ENCODE assay signal across 9 mouse cellular contexts in the genomic region with DNA sequence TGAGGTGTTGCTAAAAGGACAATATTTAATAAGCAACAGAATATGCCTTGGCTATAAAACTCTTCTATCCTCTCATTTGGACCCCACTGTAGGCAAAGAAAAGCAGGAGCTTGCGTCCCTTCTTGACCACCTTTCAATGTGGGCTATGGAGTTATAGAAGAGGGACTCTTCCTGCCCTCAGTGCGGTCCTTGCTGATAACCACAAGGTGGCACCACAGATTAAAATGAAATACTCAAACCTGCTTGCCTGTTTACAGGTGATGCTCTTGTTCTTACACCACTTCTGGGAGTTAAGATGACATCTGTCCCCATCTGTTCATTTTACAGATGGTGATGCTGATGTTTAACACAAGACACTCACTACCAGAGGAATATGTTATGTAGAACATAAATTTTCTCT.
DNase-seq lines count a peak whose midpoint lies in the region; ATAC-seq and TF ChIP-seq lines count a peak whose summit lies in the region.
"Had no signal": no experiment of that assay in that cellular context is flagged by ENCODE, and none has a peak within 500 bp of the region (broad histone marks: within the 10 kb centered on the region; RNA-seq: fewer than 3 reads in every experiment).

No protein-coding gene starts in this region.

- DNase-seq in frontal cortex, postnatal 25 days (ENCODE audit: low spot score in 2 of 2), result no peak
- DNase-seq in lung, embryonic 14.5 days, result peak; percentile 39
- DNase-seq in lung, postnatal 4 days, result no peak
- peak; percentile 5 for DNase-seq in lung, postnatal 25 days (ENCODE audit: low spot score)
- DNase-seq in ovary, postnatal 14 days (ENCODE audit: low spot score), result no peak
- DNase-seq: gastrocnemius, postnatal 10 days had no signal

- TF ChIP-seq CTCF in lung, embryonic 14.5 days (IDR thresholded peaks at IDR 0.05; ENCODE audit: low read depth), result peak; percentile 61
- peak; percentile 61 for TF ChIP-seq CTCF in cortical plate, adult 2 months (IDR thresholded peaks at IDR 0.05; ENCODE audit: extremely low read depth, insufficient read depth, low read length)

- H3K9ac ChIP-seq in lung, embryonic 14.5 days, result no peak overlapping the region

- H3K4me1 ChIP-seq in lung, embryonic 14.5 days (ENCODE audit: insufficient read depth), result no peaks in the 10 kb centered on the region
- no peaks in the 10 kb centered on the region for H3K4me1 ChIP-seq in cortical plate, adult 2 months (ENCODE audit: control insufficient read depth, insufficient read depth, low read length)

- WGBS in lung, embryonic 14.5 days, result 39% methylated on average over 2 of the region's 2 CpGs

- no peaks in the 10 kb centered on the region for H3K36me3 ChIP-seq in lung, embryonic 14.5 days (ENCODE audit: insufficient read depth)

- no peak for TF ChIP-seq POLR2A in cortical plate, adult 2 months (IDR thresholded peaks at IDR 0.05; ENCODE audit: extremely low read depth, insufficient read depth, low read length)

- no peak overlapping the region for H3K27ac ChIP-seq in lung, embryonic 14.5 days (ENCODE audit: low read depth)
- H3K27ac ChIP-seq in cortical plate, adult 2 months (ENCODE audit: insufficient read depth, low read length), result no peak overlapping the region

- ATAC-seq in frontal cortex, adult (ENCODE audit: low TSS enrichment), result peak; percentile 82
- no peak for ATAC-seq in lung, embryonic 14.5 days (ENCODE audit: insufficient read depth)
- ATAC-seq in inflammation-experienced regulatory T-cells, adult 6 months, result no peak

- no peak overlapping the region for H3K4me3 ChIP-seq in lung, embryonic 14.5 days (ENCODE audit: low read depth, low read length)
- H3K4me3 ChIP-seq in cortical plate, adult 2 months (ENCODE audit: insufficient read depth, low read length), result no peak overlapping the region

- no peaks in the 10 kb centered on the region; the same call in 1 of the 2 replicates for H3K9me3 ChIP-seq in lung, embryonic 14.5 days (ENCODE audit: low read depth, low read length)

- no peak overlapping the region for H3K4me2 ChIP-seq in lung, embryonic 14.5 days

- no peaks in the 10 kb centered on the region for H3K27me3 ChIP-seq in lung, embryonic 14.5 days (ENCODE audit: insufficient read depth, low read length)

Comparison
In these comparisons a context has a peak if more than half of its experiments do, and no peak if none do; other contexts are left out.
1. DNase-seq: peak in lung, embryonic 14.5 days (single experiment) and lung, postnatal 25 days (single experiment); none in frontal cortex, postnatal 25 days (0 of 2), lung, postnatal 4 days (0 of 2) and ovary, postnatal 14 days (single experiment).